Mouse (Mus musculus): ENCODE measurements around the gene Col15a1.

DNA sequence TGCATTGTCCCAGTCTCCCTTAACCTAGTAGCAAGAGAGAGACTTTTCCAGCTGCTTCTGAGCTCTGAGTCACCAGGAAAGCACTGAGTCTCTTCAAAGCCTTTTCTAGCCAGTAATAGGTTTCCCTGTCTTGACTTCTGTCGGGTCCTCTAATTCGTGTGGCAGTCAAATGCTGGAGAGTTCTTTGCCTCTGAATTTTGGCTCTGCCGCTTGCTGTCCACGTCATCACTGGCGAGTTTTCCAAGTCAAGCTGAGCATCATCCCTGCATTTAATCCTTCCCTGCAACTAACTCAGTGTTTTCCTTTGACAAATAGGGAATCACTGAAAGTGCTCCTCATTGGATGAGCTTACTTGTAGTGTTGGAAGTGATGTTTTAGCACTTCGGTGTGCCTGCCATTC, 108.5 kb downstream of the Col15a1 start:
- TF ChIP-seq CTCF (IDR thresholded peaks at IDR 0.05; ENCODE audit: low read depth) (no peak), EP300 (optimal IDR thresholded peaks at IDR 0.05) (no peak)
